Mouse (Mus musculus): ENCODE measurements at regions not wholly inside any gene's neighbourhood (a gene's known extent, or its start where the extent isn't known, plus 50 kb on each side); places are given as distances from the start of the nearest gene placed in this dataset.

DNA sequence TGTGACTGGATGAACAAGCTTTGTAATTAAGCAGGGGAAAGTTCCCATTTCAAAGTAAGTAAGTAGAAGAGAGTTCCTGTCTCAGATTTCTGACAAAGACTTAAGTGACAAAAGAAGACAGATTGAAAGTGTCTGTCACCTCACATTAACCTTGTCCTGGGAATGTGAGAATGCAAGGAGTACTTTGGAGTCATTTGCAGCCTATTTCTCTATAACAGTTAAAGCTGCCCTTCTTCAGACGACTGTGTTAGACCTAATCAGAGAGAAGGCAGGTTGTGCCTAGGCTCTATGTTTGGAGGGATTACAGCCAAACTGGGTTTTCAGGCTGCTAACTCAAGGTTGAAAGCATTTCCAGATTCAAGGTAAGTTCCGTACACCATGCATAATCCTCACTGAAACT lies 446.5 kb downstream of the Pdgfc start:
- DNase-seq = no peak

DNA sequence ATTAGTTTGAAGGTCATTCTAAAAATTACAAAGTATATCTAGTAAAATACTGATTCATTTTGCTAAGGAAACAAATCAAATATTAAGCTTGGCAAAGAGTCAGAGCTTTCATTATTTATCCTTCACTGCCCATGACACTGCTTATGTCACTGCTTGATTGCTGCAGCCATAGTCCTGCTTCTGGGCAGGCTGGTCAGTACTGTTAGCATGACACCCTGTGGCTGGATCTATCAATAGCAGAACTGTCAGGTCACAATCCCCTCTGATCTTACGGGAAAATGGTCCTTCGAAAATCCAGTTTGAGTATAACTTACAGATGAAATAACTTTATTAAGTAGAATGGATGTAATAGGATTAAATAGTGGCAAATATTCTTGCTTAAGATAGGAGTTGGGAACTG lies 447.1 kb downstream of the Pdgfc start:
- DNase-seq = no peak

DNA sequence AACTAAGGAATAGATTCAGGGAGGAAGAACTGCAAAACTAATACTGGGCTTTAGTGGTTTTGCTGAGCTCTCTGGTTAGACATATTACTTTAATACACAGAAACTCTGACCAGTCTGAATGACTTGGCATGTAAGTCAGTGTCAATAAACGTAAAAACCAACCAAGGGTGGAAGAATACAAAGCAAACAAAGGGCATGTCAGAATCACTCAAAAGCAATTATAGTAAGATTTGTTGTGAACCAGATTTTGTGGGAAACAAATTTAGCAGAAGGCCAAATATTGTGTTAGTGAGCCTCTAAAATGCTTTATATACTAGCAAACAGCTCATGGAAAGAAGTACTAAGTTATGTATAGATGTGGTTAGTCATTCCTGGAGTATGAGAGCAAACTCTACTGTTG lies 427.1 kb upstream of the Ctso start:
- no peak for DNase-seq

DNA sequence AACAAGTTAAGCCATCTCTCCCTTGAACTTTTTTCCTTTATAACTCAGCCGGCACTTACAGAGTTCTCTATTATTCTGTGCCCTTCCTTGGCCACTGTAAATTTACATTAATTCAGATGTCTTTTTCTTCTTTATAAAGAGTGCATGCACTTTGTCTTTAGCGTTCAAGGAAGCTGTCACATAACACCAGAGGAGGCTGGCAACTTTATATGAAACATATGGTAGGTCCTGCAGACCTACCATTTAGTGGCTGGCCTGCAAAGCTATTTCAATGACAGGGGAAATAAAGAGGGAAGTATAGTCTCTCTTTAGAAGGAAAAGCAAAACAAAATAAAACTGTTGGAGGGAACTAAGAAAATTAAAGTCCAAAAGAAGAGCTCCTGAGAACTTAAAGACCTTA lies 423.8 kb upstream of the Ctso start:
- no peak for DNase-seq

DNA sequence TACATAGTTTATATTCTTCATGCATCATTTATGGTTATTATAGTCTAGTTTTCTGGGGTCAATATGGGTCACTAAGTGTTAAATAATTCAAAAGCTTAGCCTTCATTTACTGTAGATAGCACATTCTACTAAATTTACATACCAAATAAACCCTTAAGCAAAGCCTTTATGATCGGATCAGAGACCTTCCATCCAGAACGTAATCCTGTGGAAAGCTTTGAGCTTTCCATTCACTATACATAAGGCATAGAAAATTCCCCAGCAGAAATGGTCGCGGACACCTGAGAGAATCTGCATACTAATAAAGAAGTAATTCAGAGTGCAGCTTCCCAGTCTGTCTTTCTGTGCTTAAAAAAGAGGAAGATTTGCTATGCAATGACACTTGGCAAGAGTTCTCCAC lies 410.6 kb upstream of the Ctso start:
- DNase-seq = no peak

DNA sequence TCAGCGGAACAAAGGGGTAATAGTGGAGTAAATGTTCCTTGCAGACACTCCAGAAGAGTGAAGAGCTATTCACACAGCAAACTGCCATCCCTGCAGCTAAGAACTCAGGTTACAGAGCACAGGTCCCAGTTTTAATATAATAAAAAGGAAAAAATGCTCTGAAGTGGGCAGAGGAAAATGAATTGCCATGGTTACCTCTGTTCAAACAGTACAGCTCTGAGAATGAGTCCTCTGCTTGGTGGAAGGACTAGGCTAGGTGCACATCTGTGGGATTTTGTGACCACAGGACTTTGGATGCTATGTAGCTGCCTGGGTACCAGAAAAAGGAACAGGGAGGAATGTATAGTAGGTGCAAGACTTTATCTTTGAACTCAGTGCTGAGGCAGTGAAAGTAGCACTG lies 401.5 kb upstream of the Ctso start:
- DNase-seq = no peak

DNA sequence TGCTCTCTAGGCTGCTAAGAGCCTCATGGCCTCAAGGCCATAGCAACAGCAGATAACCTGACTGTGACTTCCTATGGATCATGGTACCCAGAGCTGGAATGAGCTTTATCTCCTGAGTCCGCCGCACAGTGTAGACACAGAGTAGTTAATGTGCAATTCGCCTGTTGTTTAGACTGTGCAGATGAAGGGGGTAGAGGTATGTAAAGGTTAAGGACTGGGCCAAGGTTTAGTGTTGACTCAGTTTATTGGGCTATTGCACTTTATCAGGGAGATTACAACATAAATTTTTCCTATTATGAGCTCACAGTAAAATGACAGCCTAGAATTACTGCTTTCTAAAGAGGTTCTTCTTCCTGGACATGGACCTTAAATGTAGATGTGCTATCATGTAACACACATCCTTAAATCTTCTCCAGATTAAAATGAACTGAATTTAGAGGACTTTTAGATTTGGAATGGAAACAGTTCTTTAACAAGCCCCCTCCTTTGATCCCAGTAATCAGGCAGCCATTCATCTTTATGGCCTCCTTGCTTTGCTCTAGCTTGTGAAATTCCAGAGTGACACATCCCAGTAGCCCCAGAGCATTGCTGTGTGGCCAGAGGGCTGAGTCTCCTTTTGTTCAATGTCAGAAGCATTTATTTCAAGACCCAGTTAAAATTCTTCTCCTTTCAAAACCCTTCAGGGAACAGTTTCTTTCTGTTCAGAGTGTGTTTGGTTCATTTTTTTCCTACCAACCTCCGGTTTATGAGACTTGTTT lies 396.8 kb upstream of the Ctso start:
- no peak for DNase-seq

DNA sequence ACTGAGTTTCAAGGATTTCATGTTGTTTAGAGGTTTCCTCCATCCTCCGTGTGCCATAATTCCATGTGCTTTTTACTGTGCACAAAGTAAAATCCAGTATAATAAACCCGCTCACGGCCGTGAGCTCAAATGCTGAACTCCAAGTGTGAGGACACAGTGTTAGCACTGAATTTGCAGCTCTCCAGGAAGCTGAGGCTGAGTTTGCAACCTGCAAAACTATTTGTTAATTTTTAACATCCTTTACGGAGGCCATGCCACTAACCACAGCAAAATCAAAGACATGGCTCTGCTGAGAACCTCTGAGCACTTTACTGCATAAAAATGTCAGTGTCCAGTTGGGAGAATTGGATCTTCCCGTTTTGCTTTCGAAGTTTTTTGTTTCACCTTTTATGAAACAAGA lies 377.6 kb upstream of the Ctso start:
- no peak for DNase-seq

DNA sequence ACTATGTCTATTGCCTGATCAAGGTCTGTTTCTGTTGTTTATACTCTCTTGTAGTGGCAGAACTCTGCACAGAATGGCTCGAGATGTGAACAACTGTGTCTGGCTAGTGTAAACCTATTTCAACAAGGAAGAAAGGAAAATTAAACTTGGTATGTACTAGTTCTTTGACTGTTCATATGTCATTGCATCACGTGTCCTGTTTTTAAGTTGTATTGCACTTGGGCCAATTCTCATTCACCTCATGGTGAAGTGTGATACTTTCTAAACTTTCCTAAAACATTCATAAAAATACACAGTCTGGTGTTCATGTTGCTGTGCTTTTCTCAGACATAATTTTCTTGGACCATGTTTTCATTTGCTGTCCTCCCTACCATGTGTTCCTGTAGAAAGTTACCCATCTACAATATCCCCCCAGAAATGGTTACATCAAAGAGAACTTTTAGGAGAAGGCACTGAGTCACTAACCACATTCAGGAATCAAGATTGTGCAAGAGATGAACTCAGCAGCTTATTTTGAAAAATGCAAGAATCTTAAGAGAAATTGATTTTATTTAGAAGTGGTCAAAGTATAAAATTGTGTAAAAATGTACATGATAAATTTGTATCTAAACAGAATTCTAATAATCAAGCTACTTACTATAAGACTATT lies 369.7 kb upstream of the Ctso start:
- no peak for DNase-seq

DNA sequence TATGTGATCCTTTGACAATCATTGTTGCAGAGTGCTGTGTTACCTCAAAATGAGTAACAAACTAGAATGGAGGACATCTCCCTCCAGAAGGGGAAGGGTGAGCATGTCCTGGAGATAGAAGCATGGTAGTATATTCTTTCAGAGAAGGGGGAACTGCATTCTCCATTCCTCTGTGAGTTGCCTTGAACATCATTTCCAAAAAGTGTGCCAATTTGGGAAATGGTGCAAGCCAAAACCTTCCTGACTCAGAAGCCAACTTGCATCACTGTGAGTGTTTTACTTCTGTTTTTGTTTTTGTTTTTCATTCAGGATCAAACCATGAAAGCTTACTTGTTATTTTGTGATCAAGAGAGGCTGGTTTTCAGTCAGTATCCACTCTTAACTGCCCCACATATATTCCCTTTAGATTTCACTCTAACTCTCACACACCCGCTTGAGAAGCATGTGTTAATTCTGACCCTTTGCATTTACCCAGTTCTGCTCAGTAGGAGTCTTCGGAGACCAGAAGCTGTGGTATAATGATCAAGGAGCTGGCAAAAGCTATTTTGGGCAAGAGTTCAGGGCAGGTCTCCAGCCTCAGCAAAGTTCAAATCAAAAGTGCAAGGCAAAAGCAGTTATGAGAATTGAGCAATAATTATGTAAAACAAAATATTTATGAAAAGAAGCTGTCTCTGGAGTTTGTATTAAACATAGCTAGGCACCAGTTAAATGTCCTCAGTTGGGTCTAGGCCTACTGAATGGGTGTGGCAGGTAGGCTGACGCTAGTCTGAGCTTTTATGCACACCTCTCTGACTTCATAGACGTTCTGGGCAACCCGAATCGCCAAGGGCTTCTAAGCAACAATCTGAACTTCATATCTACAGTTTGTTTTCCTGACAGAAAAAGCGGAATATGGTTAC lies 368.3 kb upstream of the Ctso start:
- DNase-seq = no peak

DNA sequence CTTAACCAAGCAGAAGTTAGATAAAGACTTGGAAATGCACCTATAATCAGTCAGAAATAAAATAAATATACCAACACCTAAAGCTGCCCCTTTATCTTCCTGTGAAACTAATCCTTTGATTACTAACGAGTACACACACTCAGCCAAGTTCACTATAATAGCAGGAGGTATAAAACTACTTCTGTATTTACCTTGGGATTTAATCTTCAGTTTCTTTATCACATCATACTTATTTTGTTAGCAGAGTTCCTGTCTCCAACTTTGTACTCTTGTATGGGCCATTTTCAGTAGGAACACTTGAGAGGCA lies 367.7 kb upstream of the Ctso start:
- DNase-seq = no peak

DNA sequence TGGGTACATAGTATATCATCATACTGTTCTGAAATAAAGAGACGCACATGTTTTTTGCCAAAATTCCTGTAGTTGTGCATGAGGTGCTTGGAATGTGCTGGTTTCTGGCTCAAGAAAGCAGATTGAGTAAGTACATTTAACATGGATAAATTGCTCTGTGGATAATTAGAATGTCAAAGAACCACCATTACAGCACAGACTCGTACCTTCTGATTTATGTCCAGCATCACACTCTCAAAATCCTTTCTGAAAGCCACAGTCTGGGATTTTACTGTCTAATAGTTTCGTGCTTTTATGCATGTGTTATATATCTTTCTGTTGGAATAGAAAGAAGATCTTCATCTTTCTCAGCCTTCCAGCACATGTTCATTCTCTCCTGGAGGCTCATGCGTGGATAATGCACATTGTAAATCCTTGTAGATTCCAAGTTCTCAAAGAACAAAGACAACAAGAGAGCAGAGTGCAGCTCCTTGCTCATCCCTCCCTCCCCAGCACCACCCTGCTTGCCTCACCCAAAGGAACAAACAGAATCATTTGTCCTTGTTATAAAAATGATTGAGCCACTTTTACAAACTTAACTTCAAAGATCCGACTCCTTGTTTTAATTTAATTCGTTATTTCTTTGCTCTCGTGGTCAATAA lies 348.9 kb upstream of the Ctso start:
- DNase-seq = no peak

DNA sequence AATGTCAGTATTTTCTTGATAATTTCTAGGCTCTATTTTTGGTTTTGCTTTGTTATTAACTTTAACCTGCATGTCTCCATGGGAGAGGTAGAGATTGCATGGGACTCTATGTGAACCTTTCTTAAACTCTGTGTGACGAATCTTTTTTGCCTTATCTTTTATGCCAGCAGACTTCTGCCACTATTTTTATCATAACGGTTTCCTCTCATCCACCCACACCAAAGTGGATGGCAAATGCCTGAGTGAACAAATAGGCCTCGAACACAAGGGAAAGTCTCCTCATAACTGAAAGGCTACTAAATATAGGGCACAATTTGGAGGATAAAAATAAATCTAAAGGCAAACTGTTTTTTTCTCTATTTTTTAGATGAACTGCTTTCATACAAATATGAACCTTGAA lies 343.3 kb upstream of the Ctso start:
- no peak for DNase-seq

DNA sequence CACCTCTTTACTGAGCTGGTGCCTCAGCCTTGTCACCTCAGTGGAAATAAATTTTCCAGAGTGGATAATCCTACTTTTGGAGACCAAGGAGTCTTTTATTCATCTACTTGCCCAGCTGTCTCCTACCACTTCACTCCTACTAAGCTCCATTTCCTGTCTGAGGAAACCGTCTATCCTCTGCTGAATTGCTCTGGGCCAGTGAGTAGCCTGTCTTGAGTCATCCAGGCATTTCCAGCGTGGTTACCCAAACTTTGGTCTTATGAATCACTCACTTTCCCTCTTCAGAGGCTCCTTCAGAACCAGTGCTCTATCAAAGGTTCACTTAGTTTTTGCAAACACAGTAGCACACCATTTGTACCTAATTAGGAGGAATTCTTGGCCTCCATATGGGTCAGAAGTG lies 303.2 kb upstream of the Ctso start:
- no peak for DNase-seq

DNA sequence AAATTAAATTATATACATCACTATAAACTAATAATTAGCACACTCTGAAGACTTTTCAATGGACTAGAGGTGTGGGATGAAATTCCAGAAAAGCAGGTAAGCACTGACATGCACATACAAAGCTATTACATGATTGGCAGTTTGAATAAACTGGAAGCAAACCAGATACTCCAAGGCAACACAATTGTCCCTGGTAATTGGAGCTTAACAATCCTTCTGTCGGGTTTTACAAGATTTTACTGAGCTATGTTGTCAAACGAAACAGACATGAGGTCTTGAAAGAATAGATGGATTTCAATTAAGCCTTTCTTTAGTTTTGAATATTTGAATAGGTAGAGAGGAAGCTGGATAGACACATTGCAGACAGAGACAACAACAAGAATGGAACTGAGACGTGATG lies 273.9 kb upstream of the Ctso start:
- DNase-seq = no peak

DNA sequence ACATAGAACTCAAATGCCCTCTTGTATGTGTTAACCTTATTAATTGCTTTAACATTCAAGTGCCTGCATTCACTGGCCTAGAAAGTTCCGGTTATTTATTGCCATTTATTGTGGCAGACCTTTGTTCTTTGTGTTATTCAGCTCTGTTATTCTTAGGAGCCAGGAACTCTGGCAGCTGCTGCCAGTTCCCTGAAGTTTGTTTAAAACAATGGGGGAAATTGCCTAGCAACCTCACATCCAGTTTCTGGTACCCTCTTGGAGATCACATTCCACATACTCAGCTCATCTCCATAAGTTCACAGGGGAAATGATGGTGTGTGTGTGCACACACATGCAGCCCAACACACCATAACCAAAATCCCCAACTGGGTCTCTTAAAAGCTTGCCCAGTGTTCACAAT lies 270.8 kb upstream of the Ctso start:
- DNase-seq = no peak

DNA sequence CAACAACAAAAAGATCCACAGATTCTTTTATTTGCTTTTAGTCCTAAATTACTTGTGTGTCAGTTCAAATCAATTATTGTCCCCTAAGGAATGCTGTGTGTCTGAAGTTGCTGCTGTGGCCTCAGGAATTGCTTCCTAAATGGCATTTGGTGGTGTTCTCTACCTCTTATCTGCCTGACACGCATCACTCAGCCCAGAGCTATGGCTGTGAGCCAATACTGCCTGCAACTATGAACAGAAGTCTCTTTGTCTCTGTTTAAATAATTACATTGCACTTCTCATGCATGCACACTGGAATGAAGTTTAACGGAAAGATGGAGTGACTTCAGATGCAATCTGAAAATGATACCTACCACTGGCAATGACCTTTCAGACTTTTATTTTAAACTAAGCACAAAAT lies 266.1 kb upstream of the Ctso start:
- no peak for DNase-seq

DNA sequence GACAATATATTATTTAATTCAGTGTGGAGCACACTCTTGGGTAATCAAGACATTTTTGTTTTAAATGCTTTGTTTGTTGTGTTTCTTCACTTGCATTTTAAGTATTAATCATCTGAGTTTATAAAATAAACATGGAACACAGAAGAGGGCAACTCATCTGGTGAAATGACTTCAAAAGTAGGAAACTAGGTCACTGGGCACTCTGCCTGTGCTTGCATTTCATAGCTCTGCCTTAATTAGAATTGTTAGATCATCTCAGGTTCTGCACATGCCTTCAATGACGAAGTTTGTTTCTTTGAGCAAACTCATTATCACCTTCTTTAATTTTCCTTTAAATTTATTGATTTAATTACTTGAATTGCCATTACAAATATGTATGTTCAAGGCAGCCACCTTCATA lies 255.8 kb upstream of the Ctso start:
- DNase-seq = no peak

DNA sequence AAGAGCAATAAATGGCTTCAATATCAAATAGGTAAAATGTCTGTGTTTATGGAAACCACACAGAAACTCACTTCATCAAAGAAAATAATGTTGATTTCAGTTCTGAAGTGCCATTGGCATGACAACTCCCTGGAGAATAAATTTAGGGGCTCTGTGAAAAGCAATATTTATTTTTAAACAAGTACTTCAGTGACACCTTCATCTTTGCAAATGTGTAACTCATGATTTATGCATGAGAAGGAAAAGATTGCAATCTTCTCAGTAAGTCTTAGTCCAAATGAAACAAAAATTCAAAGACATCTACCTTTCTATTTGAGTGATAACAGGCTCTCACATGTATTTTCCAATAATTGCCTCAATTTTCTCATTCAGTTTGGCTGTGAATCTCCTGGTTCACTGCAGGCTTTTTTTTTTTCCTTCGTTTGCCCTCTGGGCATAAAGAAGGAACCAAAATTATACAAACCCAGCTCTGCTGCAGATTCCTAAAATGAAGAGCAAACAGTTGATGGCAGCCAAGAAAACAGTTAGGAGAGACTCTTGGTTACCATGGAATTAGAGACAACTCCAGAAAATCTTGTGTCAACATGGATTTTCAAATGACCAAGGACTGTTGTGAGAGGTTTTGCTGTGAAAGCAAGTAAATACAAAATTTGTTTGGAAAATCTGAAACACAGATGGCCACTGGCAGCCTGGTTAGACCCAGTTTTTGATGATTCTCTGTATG lies 230.3 kb upstream of the Ctso start:
- DNase-seq = no peak

DNA sequence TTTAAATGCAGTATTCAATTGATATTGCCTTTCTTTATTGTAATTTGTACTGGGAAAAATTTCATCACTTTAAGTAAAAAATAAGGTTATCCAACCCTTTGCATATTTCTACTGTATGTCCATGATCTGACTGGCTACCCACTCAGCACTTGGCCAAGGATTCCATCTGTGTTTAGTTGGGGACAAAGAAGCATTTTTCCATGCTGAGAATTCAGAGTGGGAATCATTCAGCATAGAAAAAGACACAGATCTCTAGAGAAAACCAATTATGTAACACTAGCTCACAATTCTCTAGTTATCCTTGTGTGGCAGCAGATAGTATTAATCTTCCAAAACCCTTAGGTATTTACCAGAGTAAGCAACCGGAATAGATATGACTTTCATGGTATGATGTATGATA lies 213.5 kb upstream of the Ctso start:
- DNase-seq = no peak

DNA sequence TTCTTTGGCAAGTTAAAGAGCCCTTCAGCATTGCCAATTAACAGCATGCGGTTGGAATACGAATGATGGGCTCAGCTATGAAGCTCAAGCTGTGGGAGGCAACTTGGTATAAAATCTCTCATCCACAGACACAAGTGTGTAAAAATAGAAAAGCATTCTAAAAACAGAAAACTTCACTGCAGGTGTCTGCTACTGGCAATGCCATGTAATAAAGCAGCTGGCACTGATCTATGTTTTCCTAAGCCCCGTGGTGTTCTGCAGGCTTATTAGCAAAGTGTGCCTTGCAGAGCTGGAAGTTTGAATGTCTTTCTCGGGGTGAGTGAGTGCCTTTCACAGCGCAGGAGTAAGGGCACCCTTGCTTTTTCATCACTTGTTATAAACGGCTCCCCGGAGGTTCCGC lies 196.9 kb upstream of the Ctso start:
- DNase-seq = no peak

DNA sequence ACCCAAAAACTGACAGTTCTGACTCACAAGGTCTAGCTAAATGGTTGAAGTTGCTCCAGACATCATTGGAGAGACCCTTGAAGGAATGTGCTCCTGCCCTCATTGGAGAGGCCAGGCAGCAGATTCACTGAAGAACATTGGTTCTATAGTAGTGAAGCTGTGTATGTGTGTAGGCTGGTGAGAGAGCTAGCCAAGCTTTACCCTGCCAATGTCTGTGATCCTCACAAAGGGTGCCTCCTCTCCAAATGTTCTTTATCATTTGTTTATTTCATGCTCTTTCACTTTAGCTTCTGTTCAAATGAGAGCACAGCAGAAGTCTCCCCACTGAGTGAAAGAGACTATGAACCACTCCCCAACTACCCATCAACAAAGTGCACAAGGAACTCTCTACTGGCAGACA lies 195.6 kb upstream of the Ctso start:
- DNase-seq = no peak

DNA sequence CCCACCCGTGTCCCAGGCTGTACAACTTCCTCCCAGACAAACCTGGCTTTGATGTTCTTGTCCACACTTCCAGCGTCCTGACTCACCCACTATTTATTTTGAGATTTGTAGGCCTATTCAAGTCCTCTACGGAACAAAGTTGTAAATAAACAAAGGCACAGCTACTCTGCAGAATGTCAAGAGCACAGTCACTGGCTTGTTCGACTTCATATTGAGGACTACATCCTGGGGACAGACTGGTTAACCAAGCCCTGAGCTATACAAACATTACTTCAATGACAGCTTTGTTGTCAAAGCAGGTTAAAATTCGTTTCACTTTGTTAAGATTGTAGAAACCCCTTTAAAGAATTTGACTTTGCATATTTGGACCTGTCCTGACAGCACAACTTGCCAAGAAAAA lies 190.3 kb upstream of the Ctso start:
- DNase-seq = no peak
